Mouse (Mus musculus) layer of hippocampus, postnatal 36 days (tissue): ENCODE data around the gene Max. TPM values are rescaled to one million over a fixed set of nuclear protein-coding genes. Genes with fewer than 3 reads are reported as not detected.
A peak's percentile ranks its signal among the peaks of the same experiment; 100 is the strongest.

Experiments
- DNase-seq, 2 experiments: peaks; one replicate each; pipeline ENCODE4 v3.0.0; 2022
- total RNA-seq, 2 experiments: library from RNA; stranded (reverse); gene quantifications; 2 replicates each; pipeline ENCODE4 v1.2.3; 2021

Max gene
- total RNA-seq, 2 experiments from 2014 or later, result 72.0 to 76.5 TPM

DNA sequence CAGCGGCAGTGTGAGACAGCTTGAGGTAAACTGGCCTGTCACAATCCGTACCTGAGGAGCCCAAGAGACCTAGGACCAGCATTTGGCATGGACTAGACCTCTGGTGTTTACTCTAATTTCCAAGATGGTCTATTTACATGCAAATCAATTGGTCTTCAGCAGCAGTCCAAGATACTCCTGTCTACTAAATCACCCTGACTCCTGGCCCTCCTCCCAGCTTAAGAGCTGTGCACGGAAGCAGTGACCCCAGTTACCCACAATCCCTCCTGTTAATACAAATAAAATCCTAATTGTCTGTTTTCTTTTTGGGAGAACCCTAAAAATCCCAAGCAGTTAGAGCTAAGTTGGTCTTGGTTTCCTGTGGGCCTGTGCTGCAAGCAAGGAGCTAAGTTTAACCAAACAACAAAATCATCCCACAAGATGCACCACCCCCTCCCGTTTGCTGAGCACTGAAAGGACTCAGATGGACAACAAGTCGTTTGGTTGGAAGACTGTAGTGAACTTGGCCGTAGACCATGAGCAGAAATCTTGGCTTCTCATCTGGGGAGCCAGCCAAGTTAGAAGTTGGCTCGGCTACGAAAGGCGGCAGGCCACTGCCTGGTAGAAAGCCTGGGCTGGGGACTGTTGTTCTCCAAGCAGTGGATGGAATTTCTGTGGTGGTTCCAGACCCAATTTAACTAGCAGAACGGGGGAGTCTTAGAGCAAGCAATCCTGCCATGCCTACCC lies 7.1 kb downstream of the Max start:
- DNase-seq, result peak; percentile 67 to 79

DNA sequence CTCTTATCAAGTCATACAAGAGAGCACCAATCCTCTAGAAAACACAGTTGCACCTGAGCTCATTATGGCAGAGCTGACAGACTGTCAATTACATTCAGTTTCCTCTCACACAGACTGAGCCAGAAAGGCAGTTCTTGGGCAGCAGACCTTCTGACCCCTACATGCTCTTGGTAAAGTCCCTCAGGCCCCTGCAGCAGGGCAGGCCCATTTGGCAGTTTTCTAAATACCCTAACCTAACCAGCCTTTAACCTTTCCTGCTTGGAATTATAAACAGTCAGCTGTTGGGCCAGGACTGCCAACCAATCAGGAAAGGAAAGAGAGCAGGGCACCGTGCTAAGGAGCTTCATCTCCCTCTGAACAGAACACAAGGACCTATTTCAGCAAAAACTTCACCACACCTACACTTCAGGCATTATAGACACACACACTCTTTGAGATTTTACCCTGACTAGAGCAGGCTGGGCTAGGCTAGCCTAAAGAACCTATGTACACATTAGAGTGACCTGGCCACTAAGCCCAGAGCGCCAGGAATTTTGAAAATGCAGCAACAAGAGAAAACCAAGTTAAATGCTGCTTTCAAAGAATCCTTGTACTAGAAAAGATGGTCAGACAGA lies 8.1 kb downstream of the Max start:
- no peak for DNase-seq

DNA sequence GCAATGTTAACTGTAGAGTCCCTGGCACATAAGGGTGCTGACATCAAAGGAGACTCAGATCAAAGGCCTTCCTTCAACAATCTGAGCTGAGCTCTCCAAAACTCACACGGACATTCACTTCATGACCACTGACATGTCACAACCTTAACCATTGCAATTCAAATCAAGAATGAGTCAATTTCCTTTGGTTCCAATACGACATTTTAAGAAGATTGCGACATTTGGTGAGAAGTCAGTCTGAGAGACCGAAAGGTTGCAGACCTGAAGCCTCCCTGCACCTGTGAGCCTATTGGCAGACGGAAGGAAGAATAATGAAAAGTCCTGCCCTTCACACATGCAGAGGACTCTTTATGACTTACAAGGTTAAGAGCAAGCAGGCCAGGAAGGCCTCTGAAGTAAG lies 11.7 kb downstream of the Max start:
- no peak for DNase-seq

DNA sequence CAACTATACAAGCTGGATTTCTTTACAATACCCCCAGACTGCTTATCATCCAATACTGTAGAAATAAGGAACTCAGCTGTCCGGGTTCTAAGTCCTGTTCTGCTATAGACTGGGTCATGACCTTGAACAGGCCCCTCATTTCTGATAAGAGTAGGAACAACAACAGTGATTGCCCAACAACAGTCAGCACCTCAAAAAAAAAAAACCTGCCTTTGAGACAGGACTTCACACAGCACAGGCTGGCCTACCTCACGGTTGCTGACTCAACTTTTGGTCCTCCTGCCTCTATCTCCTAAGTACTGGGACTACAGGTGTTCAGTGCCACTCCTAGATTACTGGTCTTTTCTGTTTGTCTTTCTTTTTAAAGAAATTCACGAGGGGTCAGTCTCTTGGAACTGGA lies 13.2 kb downstream of the Max start:
- no peak for DNase-seq

DNA sequence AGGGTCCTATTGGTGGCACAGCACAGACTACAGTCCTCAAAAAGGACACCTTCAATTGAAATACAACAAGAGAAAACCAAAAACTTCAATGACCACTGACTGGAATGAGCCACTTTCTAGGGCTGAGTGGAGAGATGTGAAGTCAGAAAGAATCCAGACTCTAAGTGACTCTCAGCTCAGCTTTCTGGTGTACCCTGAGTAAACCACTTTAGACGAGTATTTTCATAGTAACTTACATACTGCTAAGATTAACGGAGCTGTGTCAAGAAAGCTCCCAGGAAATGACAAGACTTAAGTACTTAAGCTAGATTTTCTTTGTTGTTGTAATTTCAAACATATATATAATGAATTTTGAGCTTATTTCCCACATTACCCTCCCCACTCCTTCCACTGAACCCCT lies 13.8 kb downstream of the Max start:
- no peak for DNase-seq

DNA sequence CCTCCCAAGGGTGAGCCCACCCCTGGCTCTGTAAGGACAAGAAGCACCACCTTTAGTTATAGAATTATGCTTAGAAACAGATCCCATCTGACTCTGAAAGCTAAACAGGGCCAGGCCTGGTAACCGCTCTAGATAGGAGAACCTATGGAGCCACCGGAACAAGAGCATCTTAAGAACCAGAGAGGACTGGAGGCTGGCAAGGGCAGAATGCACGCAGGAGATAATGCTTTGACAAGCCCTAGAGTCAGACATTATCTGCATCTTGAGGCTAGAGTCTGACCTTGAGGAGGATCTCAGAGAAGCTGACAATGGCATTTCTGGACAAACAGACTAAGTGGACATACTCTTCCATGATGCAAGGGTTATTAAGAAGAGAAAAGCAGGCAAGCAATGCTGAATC lies 14.5 kb downstream of the Max start:
- no peak for DNase-seq

DNA sequence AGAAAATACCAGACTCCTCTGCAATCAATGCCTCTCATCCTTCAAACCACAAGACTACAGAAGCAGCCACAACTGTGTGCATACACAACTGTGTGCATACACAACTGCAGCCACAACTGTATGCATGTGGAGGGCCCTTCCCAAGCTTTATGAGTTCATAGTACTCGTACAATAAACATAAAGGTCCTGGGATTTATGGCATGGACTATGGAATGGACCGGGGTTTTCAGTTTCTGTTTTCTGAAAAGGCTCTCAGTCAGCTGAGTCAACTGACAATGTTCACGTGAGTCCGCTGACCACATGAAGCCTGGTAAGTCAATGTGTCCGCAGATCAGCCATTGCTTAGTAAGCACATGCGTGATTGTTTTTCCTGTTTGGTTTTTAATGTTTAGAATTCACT lies 18.5 kb downstream of the Max start:
- DNase-seq, result no peak

DNA sequence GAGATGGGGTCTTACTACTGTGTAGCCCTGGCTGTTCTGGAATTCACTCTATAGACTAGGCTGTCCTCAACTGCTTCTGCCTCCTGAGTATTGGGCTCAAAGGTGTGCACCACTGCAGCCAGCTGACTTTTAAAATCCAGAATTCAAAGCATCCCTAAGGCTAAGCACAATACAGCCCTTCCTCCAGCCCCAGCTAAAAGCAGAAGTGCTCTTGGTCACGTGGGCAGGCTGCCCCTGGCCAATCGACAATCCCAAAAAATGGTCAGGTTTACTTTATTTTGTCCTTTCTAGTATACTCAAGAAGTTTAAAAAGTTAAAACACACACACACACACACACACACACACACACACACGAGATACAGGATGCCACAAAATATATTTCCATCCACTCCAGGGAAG lies 19.0 kb downstream of the Max start:
- DNase-seq, result no peak

DNA sequence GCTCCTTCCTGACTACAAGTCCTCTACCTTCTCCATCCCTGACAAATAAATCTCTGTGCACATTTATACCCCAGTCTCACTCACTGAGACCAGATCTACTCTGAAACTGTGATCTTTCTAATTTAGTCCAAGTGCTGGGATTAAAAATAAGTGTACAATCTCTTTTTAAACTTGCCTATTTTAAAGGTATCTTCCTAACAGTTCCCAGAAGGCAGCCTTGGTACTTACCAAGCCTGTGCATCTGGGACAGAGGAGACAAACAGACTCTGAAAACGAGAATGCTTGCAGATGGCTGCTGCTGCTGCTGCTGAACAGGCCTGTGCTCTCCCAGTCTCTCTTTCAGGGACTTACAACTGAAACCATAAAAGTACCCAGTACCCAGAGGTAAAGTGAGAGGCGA lies 19.5 kb downstream of the Max start:
- no peak for DNase-seq

DNA sequence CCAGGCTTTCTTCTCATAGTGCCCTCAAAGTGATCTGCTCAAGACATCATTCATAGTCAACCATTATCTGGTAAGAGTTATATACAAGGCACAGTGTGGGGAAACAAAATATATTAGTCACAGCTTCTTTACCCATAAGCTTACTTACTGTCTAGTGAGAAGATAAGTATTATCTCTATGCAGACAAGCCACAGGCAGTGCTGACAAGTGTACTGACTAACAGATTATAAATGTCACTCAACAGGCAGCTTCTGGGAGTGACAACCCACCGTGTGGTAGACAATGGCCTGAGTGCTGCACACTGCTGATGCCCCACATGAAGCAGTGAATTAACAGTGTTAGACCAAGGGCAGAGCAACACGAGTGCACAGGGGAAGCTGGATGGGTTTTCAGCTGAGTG lies 20.5 kb downstream of the Max start:
- no peak for DNase-seq

DNA sequence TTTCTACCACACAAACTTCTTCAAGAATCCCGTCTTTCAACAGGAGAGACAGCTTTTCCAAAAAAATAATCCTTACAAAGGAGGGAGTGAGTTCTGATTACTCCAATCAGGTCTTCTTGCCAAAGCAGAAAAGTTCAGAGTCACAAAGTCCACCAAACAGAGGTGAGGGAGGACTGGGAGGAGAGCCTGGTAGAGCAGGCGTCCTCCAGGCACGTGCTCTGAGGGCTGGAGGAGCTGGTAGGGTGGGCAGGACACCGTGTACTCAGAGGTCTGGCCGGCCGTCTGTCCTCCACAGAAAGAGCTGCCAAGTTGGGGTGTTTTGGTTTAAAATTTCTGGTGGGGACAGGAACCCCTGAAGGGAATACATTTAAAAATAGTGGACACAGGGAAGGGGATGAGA lies 24.0 kb downstream of the Max start:
- DNase-seq, result no peak

DNA sequence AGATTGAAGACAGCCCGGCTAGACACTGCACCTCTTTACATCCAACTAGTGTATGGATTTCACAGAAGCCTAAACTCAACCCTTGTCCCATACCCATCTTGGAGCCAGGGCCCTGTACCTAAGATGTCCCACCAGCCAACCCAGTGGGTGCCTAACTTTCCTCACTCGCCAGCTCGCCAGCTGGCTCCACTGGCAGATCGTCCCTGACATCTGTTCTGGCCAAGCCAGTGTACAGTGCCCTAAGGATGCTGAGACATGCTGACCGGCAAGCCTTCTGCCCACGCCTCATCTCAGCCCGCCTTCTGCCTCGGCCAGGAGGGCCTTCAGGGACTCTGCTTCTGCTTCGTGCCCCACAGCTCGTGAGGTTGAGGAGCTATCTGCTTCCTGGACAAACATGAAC lies 25.8 kb downstream of the Max start:
- DNase-seq, result no peak

DNA sequence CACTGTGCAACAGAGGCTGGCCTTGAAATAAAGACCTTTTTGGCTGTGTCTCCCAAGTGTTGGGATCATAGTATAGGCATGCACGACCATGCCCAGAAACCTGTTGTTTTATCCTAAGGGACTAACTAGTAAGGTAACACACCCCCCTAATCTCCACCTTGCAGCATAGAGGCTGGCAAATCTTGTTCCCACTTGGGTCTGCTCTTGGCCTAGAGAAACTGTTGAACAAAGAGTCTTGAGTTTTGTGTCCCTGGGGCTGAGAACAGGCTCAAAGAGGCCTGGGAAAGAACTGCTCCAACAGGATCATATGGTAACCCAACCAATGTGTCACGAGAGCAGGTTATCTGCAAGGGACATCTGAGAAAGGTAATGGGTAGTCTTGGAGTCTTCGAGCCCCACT lies 27.6 kb downstream of the Max start:
- DNase-seq, result no peak

DNA sequence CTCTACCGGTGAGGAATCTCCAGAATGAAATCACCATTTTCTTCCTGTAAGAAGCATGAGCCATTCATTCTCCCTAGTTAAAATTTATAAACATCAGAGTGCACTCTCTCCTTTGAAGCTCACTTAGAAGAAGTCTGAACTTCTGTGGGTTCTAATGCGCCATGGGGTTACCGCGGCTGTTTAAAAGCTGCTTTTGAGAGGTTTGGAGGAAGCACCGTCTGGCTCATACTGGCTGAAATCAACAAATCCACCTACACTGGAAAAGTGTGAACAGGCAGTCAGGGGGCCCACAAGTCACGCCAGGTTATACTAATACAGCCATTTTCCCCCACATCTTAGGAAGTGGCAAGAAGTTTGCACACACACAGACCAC lies 29.3 kb downstream of the Max start:
- DNase-seq, result no peak

DNA sequence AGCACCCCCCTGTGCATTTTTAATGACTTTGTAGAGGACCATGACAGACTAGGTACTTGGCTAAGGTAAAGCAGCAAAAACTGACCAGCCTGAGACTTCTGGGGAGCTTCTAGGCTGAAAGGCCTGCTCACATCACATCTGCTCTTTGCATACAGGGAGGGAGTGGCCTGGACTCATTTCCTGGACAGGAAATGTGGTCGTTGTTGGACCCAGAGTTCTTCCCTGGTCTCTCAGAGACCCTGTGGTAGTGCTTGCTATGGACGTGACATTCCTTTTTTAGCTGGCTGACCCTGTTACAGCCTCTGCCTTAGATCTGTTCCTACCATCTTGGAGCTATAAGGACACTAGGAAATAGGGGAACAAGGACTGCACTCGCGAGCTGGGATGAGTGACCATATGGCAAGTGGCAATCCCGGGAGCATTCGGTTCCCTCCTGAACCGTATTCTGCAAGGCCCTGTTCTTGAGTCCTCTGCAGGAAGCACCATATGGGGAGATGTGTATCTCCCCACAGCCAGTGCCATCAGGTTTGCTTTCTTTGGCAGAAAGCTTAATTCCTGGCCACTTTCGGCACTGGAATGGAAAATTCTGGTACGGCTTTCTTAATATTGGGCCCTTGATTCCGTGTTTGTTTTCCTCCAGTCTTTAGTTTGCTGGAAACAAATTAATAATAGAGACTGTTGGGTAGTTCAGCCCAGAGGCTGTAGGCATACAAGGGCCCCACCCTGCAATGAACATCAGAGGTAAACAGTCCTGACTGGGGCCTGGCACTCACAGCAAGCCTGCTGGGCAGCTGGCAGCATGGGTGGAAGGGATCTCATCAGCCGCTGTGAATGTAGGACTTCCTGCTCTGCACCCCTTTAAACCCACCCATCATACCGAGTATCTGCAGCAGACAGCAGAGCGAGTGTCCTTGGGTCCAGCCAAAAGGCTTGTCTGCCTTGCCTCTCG lies 30.0 kb downstream of the Max start:
- DNase-seq, result no peak

DNA sequence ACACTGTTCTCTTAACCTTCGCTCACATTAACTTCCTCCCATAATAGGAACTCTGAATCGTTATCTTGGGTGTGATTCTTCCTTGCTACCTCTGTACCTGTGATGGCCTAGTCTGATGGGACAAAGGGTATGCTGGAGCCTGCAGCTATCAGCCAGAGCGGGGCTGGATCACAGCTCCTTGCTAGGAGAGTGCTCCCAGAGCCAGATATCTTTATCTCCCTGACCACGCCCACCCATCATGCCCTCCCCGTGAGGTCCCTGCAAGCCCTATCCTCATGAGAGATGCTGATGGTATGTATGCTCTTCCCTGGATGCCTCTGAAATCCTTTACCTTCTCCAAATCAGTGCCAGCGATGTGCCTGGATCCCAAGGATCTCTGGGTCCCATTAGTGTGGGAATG lies 31.8 kb downstream of the Max start:
- no peak for DNase-seq

DNA sequence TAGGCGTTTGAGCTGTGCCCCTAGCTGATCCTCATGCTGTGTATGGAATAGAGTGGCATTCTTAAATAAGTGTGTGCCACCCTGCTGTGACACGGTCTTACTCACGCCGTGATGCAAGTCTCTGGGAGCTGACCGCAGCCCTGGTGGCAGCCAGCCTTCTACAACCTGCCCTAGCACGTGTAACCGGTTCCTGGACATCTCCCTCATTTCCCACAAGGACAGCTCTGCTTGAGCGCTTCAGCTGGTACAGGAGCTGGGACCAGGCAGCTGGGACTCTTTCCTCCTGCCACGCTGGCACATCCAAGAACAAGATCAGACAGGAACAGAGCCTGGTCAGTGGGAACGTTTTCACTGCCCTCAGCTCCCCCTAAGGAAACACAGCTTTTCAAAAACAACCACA lies 34.5 kb downstream of the Max start:
- DNase-seq, result no peak

DNA sequence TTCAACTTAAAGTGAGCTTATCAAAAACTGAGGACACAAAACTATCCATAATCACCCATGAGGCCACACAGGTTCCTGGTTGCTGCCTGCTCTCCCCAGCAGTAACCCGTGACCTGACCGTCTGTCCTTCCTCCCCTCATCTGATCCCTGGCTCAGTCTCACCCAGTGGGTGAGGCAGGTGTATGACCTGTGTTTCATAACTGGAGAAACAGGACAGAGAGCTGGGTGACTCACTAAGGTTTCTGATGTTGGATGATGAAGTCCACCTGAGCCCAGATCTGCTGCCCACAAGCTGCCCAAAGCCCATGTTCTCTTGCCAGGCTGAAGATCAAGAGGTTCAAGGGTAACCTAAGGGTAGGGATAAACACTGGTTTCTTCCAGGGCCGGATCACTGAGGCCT lies 35.0 kb downstream of the Max start:
- DNase-seq, result no peak

DNA sequence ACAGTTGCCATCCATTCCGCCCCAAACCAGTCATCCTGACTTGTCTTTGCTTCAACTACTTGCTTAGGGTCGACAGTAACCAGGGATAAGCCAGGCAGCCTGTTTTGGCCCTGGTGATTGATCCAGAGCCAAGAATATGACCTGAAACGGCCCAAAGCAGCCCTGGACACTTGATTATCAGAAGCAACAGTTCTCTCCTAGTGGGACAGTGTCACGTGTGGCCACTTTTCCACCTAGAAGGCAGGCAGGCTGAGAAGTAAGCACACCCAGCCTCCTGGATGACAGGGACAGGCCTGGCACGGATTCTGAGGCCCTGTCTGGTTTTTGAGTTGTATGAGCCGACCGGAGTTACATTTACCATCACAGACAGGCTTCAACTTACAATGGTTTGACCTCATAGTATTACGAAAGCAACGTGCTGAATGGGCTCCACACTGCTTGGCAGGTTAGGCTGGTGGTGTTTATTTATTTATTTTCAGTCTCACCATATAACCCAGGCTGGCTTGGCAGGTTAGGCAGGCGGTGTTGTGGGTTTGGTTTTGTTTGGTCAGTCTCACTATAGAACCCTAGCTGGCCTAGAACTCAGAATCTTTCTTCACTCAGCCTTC lies 35.6 kb downstream of the Max start:
- DNase-seq, result no peak

DNA sequence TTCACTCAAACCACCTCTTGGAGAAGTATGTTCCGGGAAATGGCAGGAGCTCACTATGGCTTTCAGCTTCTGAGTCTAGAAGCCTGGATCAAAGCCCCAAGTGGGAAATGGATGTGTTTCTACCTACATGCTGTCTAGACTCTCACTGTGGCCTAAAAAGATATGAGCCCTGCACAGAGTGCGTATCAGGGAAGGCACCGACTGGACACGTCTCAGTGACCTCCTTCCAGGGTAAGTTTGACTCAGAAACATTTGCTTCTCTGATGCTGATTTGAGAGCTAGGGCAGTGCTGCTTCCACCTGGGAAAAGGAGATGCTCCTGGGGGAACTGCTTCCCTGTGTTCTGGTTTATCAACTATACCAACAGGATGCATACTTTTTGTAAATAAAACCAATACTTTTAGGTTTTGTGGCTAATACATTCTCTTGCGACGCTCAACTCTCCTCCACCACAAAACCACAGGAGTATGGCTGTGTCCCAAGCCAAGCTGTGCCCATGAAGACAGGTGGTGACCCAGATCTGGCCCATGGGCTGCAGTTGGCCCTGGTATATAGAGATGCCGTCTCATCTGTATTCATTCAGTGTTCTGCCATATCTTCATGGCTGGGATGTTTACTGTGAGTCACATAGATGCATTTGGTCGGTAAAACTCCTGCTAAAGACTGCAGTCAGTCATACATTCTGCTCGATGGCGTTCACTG lies 36.9 kb downstream of the Max start:
- DNase-seq, result no peak

DNA sequence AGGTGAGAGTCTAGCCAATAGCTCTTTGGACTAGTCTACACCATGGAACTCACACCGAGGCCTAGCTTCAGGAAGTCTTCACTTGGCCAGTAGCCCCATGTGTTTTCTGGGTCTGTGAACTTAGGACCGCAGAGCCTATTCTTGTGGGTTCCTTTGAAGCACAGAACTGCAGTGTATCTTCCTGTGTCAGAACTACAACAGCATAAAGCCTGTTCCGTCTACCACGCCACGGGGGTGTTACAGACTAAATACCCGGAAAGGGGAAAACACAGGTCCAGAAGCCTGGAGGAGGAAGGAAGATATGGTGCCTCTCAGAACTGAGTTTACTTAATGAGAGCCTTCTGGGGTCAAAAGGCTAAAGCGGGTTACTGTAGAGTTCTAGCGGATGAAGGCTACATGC lies 38.9 kb downstream of the Max start:
- DNase-seq, result no peak

DNA sequence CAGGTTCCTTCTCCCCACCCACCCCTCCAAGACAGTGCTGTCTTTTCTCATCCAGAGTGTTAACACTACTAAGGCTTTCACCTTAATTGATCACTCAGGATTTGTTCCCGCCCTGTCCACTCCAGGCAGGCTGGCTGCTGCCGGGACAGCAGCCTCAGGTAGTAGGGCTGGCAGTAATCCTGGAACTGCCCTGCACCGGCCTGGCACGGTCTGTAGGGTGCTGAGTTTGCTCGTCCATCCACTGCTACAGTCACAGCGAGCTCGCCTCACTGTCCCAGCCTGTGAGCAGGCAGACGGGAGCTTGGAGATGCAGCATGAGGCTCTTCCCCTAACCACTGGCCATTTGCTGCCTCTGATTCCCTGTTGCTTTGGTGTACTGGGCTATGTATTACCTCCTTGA lies 41.0 kb downstream of the Max start:
- no peak for DNase-seq

DNA sequence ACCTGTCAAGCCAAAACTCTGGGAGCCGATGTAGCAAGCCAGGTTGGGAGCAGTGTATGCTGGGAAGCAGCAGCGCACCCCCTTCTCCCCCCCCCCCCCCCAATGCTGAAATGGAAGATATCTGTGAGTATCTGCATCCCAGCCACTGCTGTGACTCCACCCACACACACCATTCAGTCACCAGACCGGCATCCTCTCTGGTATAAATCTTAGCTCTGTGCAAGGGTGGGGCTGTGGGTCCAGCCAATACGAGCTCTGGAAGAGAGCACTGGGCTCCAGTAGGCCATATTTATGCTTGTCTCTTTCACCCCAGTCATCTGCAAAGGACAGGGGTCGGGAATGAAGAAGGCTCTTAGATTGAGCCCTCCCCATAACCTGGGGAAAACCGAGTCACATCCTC lies 41.6 kb downstream of the Max start:
- no peak for DNase-seq
